Mouse (Mus musculus) embryonic fibroblast, embryonic 13.5 days (primary cell): ENCODE results near the gene 6030468B19Rik.

ENCODE experiments used
- CTCF ChIP-seq: IDR thresholded peaks from 2 replicates; pipeline ENCODE4 v1.5.1; 2011; ENCODE audit warnings: mild to moderate bottlenecking, control low read depth, low read length, moderate library complexity, borderline replicate concordance; ENCODE audit not compliant: insufficient read depth
- POLR2A ChIP-seq: IDR thresholded peaks from 2 replicates; pipeline ENCODE4 v1.6.1; 2011; ENCODE audit warnings: low read depth, mild to moderate bottlenecking, control low read depth, low read length, moderate library complexity

- TF ChIP-seq CTCF (no peak), POLR2A (peak; percentile 40)
Observed at GRCm38 (mm10) chr11:117780582-117781111, 16.8 kb upstream of the 6030468B19Rik start.
